ENCODE assay signal across 15 mouse cellular contexts in the genomic region with DNA sequence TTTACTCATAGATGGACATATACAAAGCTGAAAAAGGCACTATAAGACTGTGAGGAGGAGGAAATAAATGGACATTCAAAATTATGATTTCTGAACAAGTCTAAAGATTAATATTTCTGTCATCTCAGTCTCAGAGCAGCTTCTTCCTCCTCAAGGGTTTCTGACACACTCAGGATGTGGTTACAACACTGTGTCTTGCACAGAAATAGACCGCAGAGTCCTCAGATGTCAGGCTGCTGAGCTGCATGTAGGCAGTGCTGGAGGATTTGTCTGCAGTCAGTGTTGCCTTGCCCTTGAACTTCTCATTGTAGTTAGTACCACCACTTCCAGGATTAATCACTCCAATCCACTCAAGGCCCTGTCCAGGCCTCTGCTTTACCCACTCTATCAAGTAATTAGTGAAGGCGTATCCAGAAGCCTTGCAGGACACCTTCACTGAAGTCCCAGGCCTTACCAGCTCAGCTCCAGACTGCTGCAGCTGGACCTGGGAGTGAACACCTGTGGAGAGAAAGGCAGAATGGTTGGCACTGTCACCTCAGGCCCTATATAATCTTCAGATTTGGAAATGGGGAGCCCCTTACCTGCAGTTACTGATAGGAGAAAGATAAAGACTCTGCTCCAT.
DNase-seq lines count a peak whose midpoint lies in the region; ATAC-seq and TF ChIP-seq lines count a peak whose summit lies in the region.
"Had no signal": no experiment of that assay in that cellular context is flagged by ENCODE, and none has a peak within 500 bp of the region (broad histone marks: within the 10 kb centered on the region; RNA-seq: fewer than 3 reads in every experiment).

No protein-coding gene starts in this region.

- no peak overlapping the region for H3K4me3 ChIP-seq in spleen, adult 2 months (ENCODE audit: extremely low read depth, insufficient read depth, insufficient read length)
- H3K4me3 ChIP-seq: heart, embryonic 15.5 days; liver, embryonic 15.5 days had no signal

- no peak for TF ChIP-seq CTCF in spleen, adult 2 months (IDR thresholded peaks at IDR 0.05; ENCODE audit: extremely low read depth, insufficient read depth, insufficient read length, insufficient replicate concordance)

- no peaks in the 10 kb centered on the region for H3K36me3 ChIP-seq in spleen, adult 2 months (ENCODE audit: control insufficient read depth, insufficient read depth, low read length)
- H3K36me3 ChIP-seq: heart, embryonic 15.5 days; liver, embryonic 15.5 days had no signal

- H3K4me1 ChIP-seq in spleen, adult 2 months (ENCODE audit: control insufficient read depth, insufficient read depth, insufficient read length) = no peaks in the 10 kb centered on the region; the same call in none of the 2 replicates
- H3K4me1 ChIP-seq: heart, embryonic 15.5 days; liver, embryonic 15.5 days had no signal

- peak; percentile 61 for ATAC-seq in granulocyte monocyte progenitor cell, adult 5-6 weeks (replicated peaks; ENCODE audit: poor library complexity, severe bottlenecking)
- ATAC-seq: hindbrain, embryonic 16.5 days; midbrain, embryonic 16.5 days had no signal

- TF ChIP-seq POLR2A in spleen, adult 2 months (IDR thresholded peaks at IDR 0.05; ENCODE audit: low read depth, low read length) = no peak

- peak overlapping the region; percentile 68 for H3K27ac ChIP-seq in spleen, adult 2 months (ENCODE audit: insufficient read depth, low read length)
- H3K27ac ChIP-seq: heart, embryonic 15.5 days; liver, embryonic 15.5 days had no signal

- 12% methylated on average over 2 of the region's 2 CpGs for WGBS in spleen, adult 2 months

- no peaks in the 10 kb centered on the region for H3K27me3 ChIP-seq in spleen, adult 2 months (ENCODE audit: control insufficient read depth, insufficient read depth, low read length)
- H3K27me3 ChIP-seq: heart, embryonic 15.5 days; liver, embryonic 15.5 days had no signal

- peak; percentile 7 for DNase-seq in spleen, adult 18-20 months
- DNase-seq in spleen, adult 12 weeks (ENCODE audit: low spot score) = no peak
- peak; percentile 14 to 21 for DNase-seq in spleen, adult 2 months (ENCODE audit: low read depth in 1 of 2, low spot score in 2 of 2)
- peak; percentile 47 for DNase-seq in thymus, postnatal 4 days
- no peak for DNase-seq in frontal cortex, adult 2 months (ENCODE audit: extremely low spot score in 1 of 2, low spot score in 1 of 2)
- no peak for DNase-seq in cerebellum, postnatal 4 days (ENCODE audit: low spot score in 2 of 2)
- no peak for DNase-seq in retina, postnatal 1 day
- DNase-seq: adrenal gland, adult 8-10 months; cerebellum, adult 18-20 months; kidney, postnatal 10 days had no signal

Comparison
In these comparisons a context has a peak if more than half of its experiments do, and no peak if none do; other contexts are left out.
1. DNase-seq: peak in spleen, adult 18-20 months (2 of 2), spleen, adult 2 months (2 of 2) and thymus, postnatal 4 days (single experiment); none in spleen, adult 12 weeks (single experiment), frontal cortex, adult 2 months (0 of 2), cerebellum, postnatal 4 days (0 of 2) and retina, postnatal 1 day (single experiment).